9 mouse cellular contexts compared by ENCODE assay signal in the genomic region with DNA sequence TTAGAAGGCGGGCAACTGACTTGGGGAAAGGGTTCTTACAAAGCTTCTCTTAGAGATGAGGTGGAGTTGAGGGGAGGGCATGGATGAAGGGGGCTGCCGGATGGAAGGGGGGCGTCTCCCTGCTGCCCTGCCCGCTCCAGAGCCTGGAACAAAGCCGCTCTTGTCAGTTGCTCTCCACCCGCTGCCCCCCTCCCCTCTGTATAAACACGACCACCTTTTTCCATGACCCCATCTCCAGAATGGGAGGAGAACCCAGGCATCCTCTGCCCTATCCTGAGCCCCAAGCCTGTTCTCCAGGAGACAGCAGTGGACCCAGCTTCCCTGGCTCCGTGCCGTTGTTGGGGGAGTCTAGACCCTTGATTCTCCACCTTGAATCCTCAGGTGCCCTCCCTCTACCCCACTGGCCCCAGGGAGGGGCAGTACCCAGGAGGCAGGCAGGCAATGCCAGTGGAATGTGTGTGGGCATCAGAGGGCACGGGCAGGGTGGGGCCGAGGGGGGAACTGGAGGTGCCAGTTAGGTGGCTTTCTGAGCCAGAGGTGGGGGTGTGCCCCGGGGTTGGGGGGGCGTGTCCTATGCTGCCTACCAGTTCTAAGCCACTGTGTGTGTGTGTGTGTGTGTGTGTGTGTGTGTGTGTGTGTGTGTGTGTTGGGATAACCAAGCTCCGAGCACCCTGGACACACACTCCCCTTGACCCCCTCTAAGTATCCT. TPM values are rescaled to one million over a fixed set of nuclear protein-coding genes. Genes with fewer than 3 reads are reported as not detected.
DNase-seq lines count a peak whose midpoint lies in the region; ATAC-seq and TF ChIP-seq lines count a peak whose summit lies in the region.
"Had no signal": no experiment of that assay in that cellular context is flagged by ENCODE, and none has a peak within 500 bp of the region (broad histone marks: within the 10 kb centered on the region; RNA-seq: fewer than 3 reads in every experiment).

No protein-coding gene starts in this region.

- no peak for ATAC-seq in hindbrain, embryonic 16.5 days

- intact Hi-C loops in gastrocnemius, adult 2 months (cut with DNase I) = no loop called here

- no peaks in the 10 kb centered on the region for H3K36me3 ChIP-seq in ES-Bruce4 (ENCODE audit: control insufficient read depth, insufficient read depth, low read length, poor library complexity, severe bottlenecking)
- no peaks in the 10 kb centered on the region for H3K36me3 ChIP-seq in hindbrain, embryonic 16.5 days (ENCODE audit: control insufficient read depth, insufficient read depth, low read length)

- no peaks in the 10 kb centered on the region for H3K27me3 ChIP-seq in ES-Bruce4 (ENCODE audit: control insufficient read depth, insufficient read depth, low read length, poor library complexity, severe bottlenecking)
- H3K27me3 ChIP-seq in hindbrain, embryonic 16.5 days (replicated peaks; ENCODE audit: control insufficient read depth, insufficient read depth, low read length) = peaks cover 17% of the 10 kb centered on the region

- peak overlapping the region; percentile 72 for H3K4me3 ChIP-seq in gastrocnemius, adult 2 months
- no peak overlapping the region for H3K4me3 ChIP-seq in ES-Bruce4 (ENCODE audit: low read depth, low read length)
- no peak overlapping the region for H3K4me3 ChIP-seq in hindbrain, embryonic 16.5 days (ENCODE audit: low read length)
- H3K4me3 ChIP-seq in lung, adult 2 months (replicated peaks; ENCODE audit: extremely low read depth, low read depth, low read length) = peak overlapping the region; percentile 19

- no peak for TF ChIP-seq CTCF in gastrocnemius, adult 2 months (IDR thresholded peaks at IDR 0.05)
- TF ChIP-seq CTCF in ES-Bruce4 (IDR thresholded peaks at IDR 0.05; ENCODE audit: low read depth, low read length) = no peak
- no peak for TF ChIP-seq CTCF in lung, adult 2 months (IDR thresholded peaks at IDR 0.05; ENCODE audit: insufficient read depth, low read length)

- H3K27ac ChIP-seq in gastrocnemius, adult 2 months = peak overlapping the region; percentile 88
- no peak overlapping the region for H3K27ac ChIP-seq in ES-Bruce4 (ENCODE audit: insufficient read depth, low read length)
- H3K27ac ChIP-seq in hindbrain, embryonic 16.5 days (ENCODE audit: low read depth, low read length) = no peak overlapping the region

- H3K4me1 ChIP-seq in ES-Bruce4 (ENCODE audit: control insufficient read depth, insufficient read depth, low read length) = peaks cover 17% of the 10 kb centered on the region
- peaks cover 9% of the 10 kb centered on the region; the same call in 1 of the 2 replicates for H3K4me1 ChIP-seq in hindbrain, embryonic 16.5 days (ENCODE audit: control insufficient read depth, insufficient read depth, low read depth, low read length)
- peaks cover 12% of the 10 kb centered on the region for H3K4me1 ChIP-seq in lung, adult 2 months (ENCODE audit: control insufficient read depth, insufficient read depth, low read length)

- no peak for DNase-seq in gastrocnemius, adult 2 months
- no peak for DNase-seq in gastrocnemius, postnatal 4 days (ENCODE audit: low spot score in 2 of 2)
- peak; percentile 55 for DNase-seq in lung, adult 2 months
- DNase-seq in frontal cortex, postnatal 25 days (ENCODE audit: low spot score in 2 of 2) = no peak
- no peak for DNase-seq in B cell, adult 2 months
- DNase-seq in spleen, postnatal 10 days (ENCODE audit: low spot score in 2 of 2) = no peak

- no peaks in the 10 kb centered on the region for H3K9me3 ChIP-seq in ES-Bruce4 (replicated peaks; ENCODE audit: control insufficient read depth, insufficient read depth, low read length, poor library complexity, severe bottlenecking)
- H3K9me3 ChIP-seq in hindbrain, embryonic 16.5 days (ENCODE audit: control insufficient read depth, low read length) = no peaks in the 10 kb centered on the region

- H3K4me2 ChIP-seq in hindbrain, embryonic 16.5 days (ENCODE audit: low read length) = peak overlapping the region; percentile 24; the same call in 1 of the 2 replicates

- H3K9ac ChIP-seq in ES-Bruce4 (ENCODE audit: low read depth, poor library complexity, severe bottlenecking) = peak overlapping the region; percentile 95
- no peak overlapping the region for H3K9ac ChIP-seq in hindbrain, embryonic 16.5 days (ENCODE audit: low read depth, low read length)

- WGBS in hindbrain, embryonic 16.5 days = 50% methylated on average over 13 of the region's 14 CpGs
- WGBS in lung, adult 2 months = 53% methylated on average over 13 of the region's 14 CpGs

- no peak for TF ChIP-seq EP300 in ES-Bruce4 (IDR thresholded peaks at IDR 0.05; ENCODE audit: insufficient read depth, low read depth, low read length)

- TF ChIP-seq POLR2A in ES-Bruce4 (IDR thresholded peaks at IDR 0.05; ENCODE audit: insufficient read depth, low read length) = no peak
- no peak for TF ChIP-seq POLR2A in lung, adult 2 months (IDR thresholded peaks at IDR 0.05; ENCODE audit: borderline replicate concordance, extremely low read depth, low read depth, low read length)

RNA-seq across cellular contexts. Expression of gene Rarg, which starts 1.6 kb away (rescaled TPM):
- total RNA-seq in gastrocnemius, adult 2 months (2021) = 10 to 100 TPM in 1 of 2 experiments, 1 to 10 TPM in 1; 9.9 to 11.9 TPM
- total RNA-seq in gastrocnemius, postnatal 4 days (2021) = 10 to 100 TPM; 21.3 to 27.8 TPM
- polyA plus RNA-seq in ES-Bruce4 (2011; ENCODE audit: insufficient read depth, insufficient read length, low read depth, missing spikeins) = 38.6 and 42.7 TPM in 2 replicates
- 5.6 and 7.6 TPM in 2 replicates for polyA plus RNA-seq in hindbrain, embryonic 16.5 days (2015; fragmentation: Nextera tagmentation; extraction: Ambion mirVana)
- 75.1 and 93.9 TPM in 2 replicates for polyA plus RNA-seq in lung, adult 2 months (2012; rRNA removed)

RNA-seq across cellular contexts. Expression of gene Gm9918, which starts 14.7 kb away (rescaled TPM):
- total RNA-seq in gastrocnemius, adult 2 months (2021) = not detected
- total RNA-seq in gastrocnemius, postnatal 4 days (2021) = not detected
- 0.81 and 1.1 TPM in 2 replicates for polyA plus RNA-seq in ES-Bruce4 (2011; ENCODE audit: insufficient read depth, insufficient read length, low read depth, missing spikeins)
- 0.06 and 0.14 TPM in 2 replicates for polyA plus RNA-seq in hindbrain, embryonic 16.5 days (2015; fragmentation: Nextera tagmentation; extraction: Ambion mirVana)
- 0.31 and 0.60 TPM in 2 replicates for polyA plus RNA-seq in lung, adult 2 months (2012; rRNA removed)
- total RNA-seq: heart, adult 2 months had no signal
- polyA plus RNA-seq: heart, adult 2 months had no signal

RNA-seq across cellular contexts. Expression of gene Mfsd5, which starts 23.6 kb away (rescaled TPM):
- total RNA-seq in gastrocnemius, adult 2 months (2021) = 10 to 100 TPM; 14.2 TPM
- total RNA-seq in gastrocnemius, postnatal 4 days (2021) = 10 to 100 TPM; 18.9 to 20.0 TPM
- polyA plus RNA-seq in ES-Bruce4 (2011; ENCODE audit: insufficient read depth, insufficient read length, low read depth, missing spikeins) = 23.2 and 28.0 TPM in 2 replicates
- polyA plus RNA-seq in hindbrain, embryonic 16.5 days (2015; fragmentation: Nextera tagmentation; extraction: Ambion mirVana) = 65.9 and 67.6 TPM in 2 replicates
- polyA plus RNA-seq in lung, adult 2 months (2012; rRNA removed) = 95.4 and 97.1 TPM in 2 replicates

RNA-seq across cellular contexts. Expression of gene Itgb7, which starts 24.0 kb away (rescaled TPM):
- 1 to 10 TPM; 1.2 to 1.3 TPM for total RNA-seq in gastrocnemius, adult 2 months (2021)
- total RNA-seq in gastrocnemius, postnatal 4 days (2021) = 1 to 10 TPM; 1.3 to 2.1 TPM
- 3.1 and 9.7 TPM in 2 replicates for polyA plus RNA-seq in ES-Bruce4 (2011; ENCODE audit: insufficient read depth, insufficient read length, low read depth, missing spikeins)
- polyA plus RNA-seq in hindbrain, embryonic 16.5 days (2015; fragmentation: Nextera tagmentation; extraction: Ambion mirVana) = 1.1 and 2.0 TPM in 2 replicates
- 22.0 and 32.4 TPM in 2 replicates for polyA plus RNA-seq in lung, adult 2 months (2012; rRNA removed)

RNA-seq across cellular contexts. Expression of gene Espl1, which starts 40.4 kb away (rescaled TPM):
- under 1 TPM; 0.06 to 0.31 TPM for total RNA-seq in gastrocnemius, adult 2 months (2021)
- 10 to 100 TPM; 13.0 to 20.5 TPM for total RNA-seq in gastrocnemius, postnatal 4 days (2021)
- 68.7 and 71.7 TPM in 2 replicates for polyA plus RNA-seq in ES-Bruce4 (2011; ENCODE audit: insufficient read depth, insufficient read length, low read depth, missing spikeins)
- 4.1 and 6.4 TPM in 2 replicates for polyA plus RNA-seq in hindbrain, embryonic 16.5 days (2015; fragmentation: Nextera tagmentation; extraction: Ambion mirVana)
- polyA plus RNA-seq in lung, adult 2 months (2012; rRNA removed) = 2.4 and 3.8 TPM in 2 replicates

Comparison
In these comparisons a context has a peak if more than half of its experiments do, and no peak if none do; other contexts are left out.
1. H3K4me3 ChIP-seq: peak in gastrocnemius, adult 2 months (single experiment) and lung, adult 2 months (single experiment); none in ES-Bruce4 (single experiment) and hindbrain, embryonic 16.5 days (single experiment).